Mouse (Mus musculus): ENCODE measurements around the gene Clstn1. TPM values are rescaled to one million over a fixed set of nuclear protein-coding genes. Genes with fewer than 3 reads are reported as not detected.

Clstn1 gene
- polyA plus RNA-seq, 1 experiment from 2014 or later = 7.8 TPM

DNA sequence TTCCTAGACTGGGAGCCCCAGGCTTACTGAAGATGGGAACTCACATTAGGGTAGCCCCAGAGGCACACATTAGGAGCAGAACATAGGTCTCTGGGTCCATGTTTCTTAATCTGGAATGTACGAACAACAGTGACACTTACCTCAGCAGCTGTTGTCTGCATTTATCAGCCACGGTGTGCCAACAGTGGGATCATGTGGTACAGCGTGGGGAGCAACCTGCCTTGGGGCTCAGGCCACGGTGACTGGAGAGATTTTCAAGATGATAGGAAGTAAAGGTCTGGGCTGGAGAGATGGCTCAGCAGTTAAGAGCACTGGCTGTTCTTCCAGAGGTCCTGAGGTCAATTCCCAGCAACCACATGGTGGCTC, 15.8 kb upstream of the Clstn1 start:
- 53% methylated on average over 4 of the region's 4 CpGs for WGBS
- H3K4me3 ChIP-seq (ENCODE audit: low read depth, low read length) = no peak overlapping the region
- no peak overlapping the region for H3K4me2 ChIP-seq
- H3K4me1 ChIP-seq (replicated peaks; ENCODE audit: control insufficient read depth, insufficient read depth, low read length) = peaks cover 4% of the 10 kb centered on the region; the same call in 1 of the 2 replicates
- H3K9me3 ChIP-seq (ENCODE audit: control insufficient read depth, low read length) = no peaks in the 10 kb centered on the region
- peaks cover 2% of the 10 kb centered on the region; the same call in 1 of the 2 replicates for H3K27me3 ChIP-seq (replicated peaks; ENCODE audit: control insufficient read depth, insufficient read depth, low read length)
- H3K9ac ChIP-seq (ENCODE audit: low read depth, low read length) = no peak overlapping the region
- no peak for DNase-seq (ENCODE audit: low spot score)
- no peak overlapping the region for H3K27ac ChIP-seq (ENCODE audit: low read depth, low read length)
- no peaks in the 10 kb centered on the region for H3K36me3 ChIP-seq (ENCODE audit: control insufficient read depth, insufficient read depth, low read length)
- no peak for ATAC-seq (replicated peaks; ENCODE audit: low FRiP score)

- DNase-seq (ENCODE audit: low spot score) (no peak), ATAC-seq (replicated peaks; ENCODE audit: low FRiP score) (no peak)
- H3K4me2 ChIP-seq = no peak overlapping the region
- H3K27ac ChIP-seq (ENCODE audit: low read depth, low read length) = no peak overlapping the region
- H3K27me3 ChIP-seq (replicated peaks; ENCODE audit: control insufficient read depth, insufficient read depth, low read length) = peaks cover 5% of the 10 kb centered on the region; the same call in 1 of the 2 replicates
- H3K9ac ChIP-seq (ENCODE audit: low read depth, low read length) = no peak overlapping the region
- no peaks in the 10 kb centered on the region for H3K36me3 ChIP-seq (ENCODE audit: control insufficient read depth, insufficient read depth, low read length)
- H3K9me3 ChIP-seq (ENCODE audit: control insufficient read depth, low read length) = no peaks in the 10 kb centered on the region
- 72% methylated on average over 5 of the region's 5 CpGs for WGBS
- H3K4me1 ChIP-seq (replicated peaks; ENCODE audit: control insufficient read depth, insufficient read depth, low read length) = peaks cover 4% of the 10 kb centered on the region; the same call in 1 of the 2 replicates
- no peak overlapping the region for H3K4me3 ChIP-seq (ENCODE audit: low read depth, low read length)
These were observed 15.1 kb upstream of the Clstn1 start for GRCm38 (mm10) chr4:149571209-149571608.

GRCm38 (mm10) chr4:149571651-149572149, 14.6 kb upstream of the Clstn1 start:
- Histone ChIP-seq H3K9me3 (ENCODE audit: control insufficient read depth, low read length) (no peaks in the 10 kb centered on the region), H3K4me2 (no peak overlapping the region), H3K36me3 (ENCODE audit: control insufficient read depth, insufficient read depth, low read length) (no peaks in the 10 kb centered on the region), H3K4me1 (replicated peaks; ENCODE audit: control insufficient read depth, insufficient read depth, low read length) (peaks cover 4% of the 10 kb centered on the region; the same call in 1 of the 2 replicates), H3K27me3 (replicated peaks; ENCODE audit: control insufficient read depth, insufficient read depth, low read length) (peaks cover 5% of the 10 kb centered on the region; the same call in 1 of the 2 replicates), H3K9ac (ENCODE audit: low read depth, low read length) (no peak overlapping the region), H3K4me3 (ENCODE audit: low read depth, low read length) (no peak overlapping the region), H3K27ac (ENCODE audit: low read depth, low read length) (no peak overlapping the region)
- DNase-seq (ENCODE audit: low spot score) = no peak
- 49% methylated on average over 8 of the region's 8 CpGs for WGBS
- ATAC-seq (replicated peaks; ENCODE audit: low FRiP score) = no peak

GRCm38 (mm10) chr4:149572446-149572845, 13.8 kb upstream of the Clstn1 start:
- DNase-seq (ENCODE audit: low spot score) = no peak
- 36% methylated on average over 6 of the region's 9 CpGs for WGBS
- peaks cover 3% of the 10 kb centered on the region; the same call in 1 of the 2 replicates for H3K4me1 ChIP-seq (replicated peaks; ENCODE audit: control insufficient read depth, insufficient read depth, low read length)
- H3K9me3 ChIP-seq (ENCODE audit: control insufficient read depth, low read length) = no peaks in the 10 kb centered on the region
- H3K4me2 ChIP-seq = no peak overlapping the region
- no peak overlapping the region for H3K9ac ChIP-seq (ENCODE audit: low read depth, low read length)
- H3K27ac ChIP-seq (ENCODE audit: low read depth, low read length) = no peak overlapping the region
- no peak for ATAC-seq (replicated peaks; ENCODE audit: low FRiP score)
- no peaks in the 10 kb centered on the region for H3K36me3 ChIP-seq (ENCODE audit: control insufficient read depth, insufficient read depth, low read length)
- H3K4me3 ChIP-seq (ENCODE audit: low read depth, low read length) = no peak overlapping the region
- H3K27me3 ChIP-seq (replicated peaks; ENCODE audit: control insufficient read depth, insufficient read depth, low read length) = peaks cover 8% of the 10 kb centered on the region; the same call in 1 of the 2 replicates

- Histone ChIP-seq H3K4me3 (ENCODE audit: low read depth, low read length) (no peak overlapping the region), H3K4me1 (replicated peaks; ENCODE audit: control insufficient read depth, insufficient read depth, low read length) (no peaks in the 10 kb centered on the region), H3K27me3 (replicated peaks; ENCODE audit: control insufficient read depth, insufficient read depth, low read length) (peaks cover 8% of the 10 kb centered on the region; the same call in 1 of the 2 replicates), H3K9ac (ENCODE audit: low read depth, low read length) (no peak overlapping the region), H3K4me2 (no peak overlapping the region), H3K36me3 (ENCODE audit: control insufficient read depth, insufficient read depth, low read length) (no peaks in the 10 kb centered on the region), H3K27ac (ENCODE audit: low read depth, low read length) (no peak overlapping the region), H3K9me3 (ENCODE audit: control insufficient read depth, low read length) (no peaks in the 10 kb centered on the region)
- 65% methylated on average over 8 of the region's 8 CpGs for WGBS
- no peak for DNase-seq (ENCODE audit: low spot score)
- ATAC-seq (replicated peaks; ENCODE audit: low FRiP score) = no peak
These were observed 13.4 kb upstream of the Clstn1 start for GRCm38 (mm10) chr4:149572851-149573250.

DNA sequence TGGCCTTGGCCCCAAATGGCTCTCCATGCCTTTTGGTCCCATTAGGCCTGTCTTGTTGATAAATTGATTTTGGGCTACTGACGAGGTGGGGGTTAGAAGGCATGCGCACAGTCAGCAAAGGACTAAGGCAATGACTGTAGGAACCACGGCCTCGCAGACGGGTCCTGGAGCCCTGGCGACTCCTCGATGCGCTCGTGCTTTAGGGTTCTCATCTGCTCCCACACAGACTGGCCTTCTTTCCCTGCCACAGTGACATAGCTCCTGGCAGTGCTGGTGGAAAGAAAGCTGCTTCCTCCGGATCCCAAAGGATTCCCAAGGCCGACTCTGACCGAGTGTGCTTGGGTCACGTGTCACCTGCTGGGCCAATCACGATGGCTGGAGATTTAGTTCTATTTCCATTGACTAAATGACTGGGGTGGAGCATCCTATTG, 11.9 kb upstream of the Clstn1 start:
- Histone ChIP-seq H3K4me2 (no peak overlapping the region; the same call in 1 of the 2 replicates), H3K27ac (ENCODE audit: low read depth, low read length) (no peak overlapping the region), H3K27me3 (replicated peaks; ENCODE audit: control insufficient read depth, insufficient read depth, low read length) (peaks cover 14% of the 10 kb centered on the region), H3K9me3 (ENCODE audit: control insufficient read depth, low read length) (no peaks in the 10 kb centered on the region), H3K36me3 (ENCODE audit: control insufficient read depth, insufficient read depth, low read length) (no peaks in the 10 kb centered on the region), H3K9ac (ENCODE audit: low read depth, low read length) (no peak overlapping the region), H3K4me3 (ENCODE audit: low read depth, low read length) (no peak overlapping the region), H3K4me1 (replicated peaks; ENCODE audit: control insufficient read depth, insufficient read depth, low read length) (no peaks in the 10 kb centered on the region)
- 61% methylated on average over 14 of the region's 14 CpGs for WGBS
- DNase-seq (ENCODE audit: low spot score) = no peak
- no peak for ATAC-seq (replicated peaks; ENCODE audit: low FRiP score)

- WGBS = 78% methylated on average over 9 of the region's 9 CpGs
These were observed 10.2 kb upstream of the Clstn1 start for GRCm38 (mm10) chr4:149576061-149576460.

DNA sequence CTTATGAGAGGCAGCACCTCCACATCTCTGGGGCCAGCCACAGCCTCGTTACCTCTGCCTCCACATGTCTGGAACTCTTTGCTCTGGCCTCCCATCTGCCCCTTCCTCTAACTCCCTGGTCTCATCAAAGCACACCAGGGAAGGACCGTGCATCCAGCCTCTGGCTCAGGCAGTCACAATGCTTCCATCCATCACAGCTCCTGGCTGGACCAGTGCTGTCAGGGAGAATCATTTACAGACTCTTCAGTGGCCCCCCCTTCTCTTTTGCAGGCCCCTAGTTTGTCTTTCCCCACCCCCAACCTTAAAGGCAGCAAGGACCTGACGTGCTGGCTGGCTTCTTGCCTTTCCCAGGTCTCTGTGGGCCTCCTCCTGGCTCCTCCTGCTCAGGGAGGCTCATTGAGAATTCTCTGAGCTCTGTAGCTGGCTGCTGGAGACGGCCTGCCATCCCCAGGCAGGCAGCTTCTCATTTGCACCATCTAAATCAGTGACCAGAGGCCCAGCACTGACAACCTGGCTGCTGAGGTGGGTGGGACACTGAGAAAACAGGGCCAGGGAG, 9.2 kb upstream of the Clstn1 start:
- Histone ChIP-seq H3K9ac (ENCODE audit: low read depth, low read length) (no peak overlapping the region), H3K36me3 (ENCODE audit: control insufficient read depth, insufficient read depth, low read length) (no peaks in the 10 kb centered on the region), H3K27me3 (replicated peaks; ENCODE audit: control insufficient read depth, insufficient read depth, low read length) (peaks cover 17% of the 10 kb centered on the region), H3K27ac (ENCODE audit: low read depth, low read length) (no peak overlapping the region), H3K4me3 (ENCODE audit: low read depth, low read length) (no peak overlapping the region), H3K9me3 (ENCODE audit: control insufficient read depth, low read length) (no peaks in the 10 kb centered on the region), H3K4me1 (replicated peaks; ENCODE audit: control insufficient read depth, insufficient read depth, low read length) (no peaks in the 10 kb centered on the region), H3K4me2 (no peak overlapping the region)
- ATAC-seq (replicated peaks; ENCODE audit: low FRiP score) (no peak), DNase-seq (ENCODE audit: low spot score) (no peak)
- 25% methylated on average over 4 of the region's 4 CpGs for WGBS

More at GRCm38 (mm10) chr4:149576061-149576460, 10.2 kb upstream of the Clstn1 start:
- H3K9me3 ChIP-seq (ENCODE audit: control insufficient read depth, low read length) = no peaks in the 10 kb centered on the region
- ATAC-seq (replicated peaks; ENCODE audit: low FRiP score) = no peak
- no peak overlapping the region for H3K4me2 ChIP-seq
- no peaks in the 10 kb centered on the region for H3K36me3 ChIP-seq (ENCODE audit: control insufficient read depth, insufficient read depth, low read length)
- H3K4me1 ChIP-seq (replicated peaks; ENCODE audit: control insufficient read depth, insufficient read depth, low read length) = no peaks in the 10 kb centered on the region
- H3K9ac ChIP-seq (ENCODE audit: low read depth, low read length) = no peak overlapping the region
- H3K27ac ChIP-seq (ENCODE audit: low read depth, low read length) = no peak overlapping the region
- no peak overlapping the region for H3K4me3 ChIP-seq (ENCODE audit: low read depth, low read length)
- DNase-seq (ENCODE audit: low spot score) = no peak
- peaks cover 14% of the 10 kb centered on the region for H3K27me3 ChIP-seq (replicated peaks; ENCODE audit: control insufficient read depth, insufficient read depth, low read length)

GRCm38 (mm10) chr4:149578085-149578681, 8.1 kb upstream of the Clstn1 start:
- Histone ChIP-seq H3K36me3 (ENCODE audit: control insufficient read depth, insufficient read depth, low read length) (no peaks in the 10 kb centered on the region), H3K4me3 (ENCODE audit: low read depth, low read length) (no peak overlapping the region), H3K9ac (ENCODE audit: low read depth, low read length) (no peak overlapping the region), H3K4me2 (no peak overlapping the region), H3K27me3 (replicated peaks; ENCODE audit: control insufficient read depth, insufficient read depth, low read length) (peaks cover 21% of the 10 kb centered on the region), H3K4me1 (replicated peaks; ENCODE audit: control insufficient read depth, insufficient read depth, low read length) (no peaks in the 10 kb centered on the region), H3K27ac (ENCODE audit: low read depth, low read length) (no peak overlapping the region), H3K9me3 (ENCODE audit: control insufficient read depth, low read length) (no peaks in the 10 kb centered on the region)
- WGBS = 71% methylated on average over 13 of the region's 13 CpGs
- DNase-seq (ENCODE audit: low spot score) (no peak), ATAC-seq (replicated peaks; ENCODE audit: low FRiP score) (no peak)

Data from liver, embryonic 11.5 days (tissue).